Mouse (Mus musculus): ENCODE measurements around the gene Nabp2. TPM values are rescaled to one million over a fixed set of nuclear protein-coding genes. Genes with fewer than 3 reads are reported as not detected.

Nabp2 gene
- polyA plus RNA-seq, 1 experiment, result 93.0 TPM

GRCm38 (mm10) chr10:128370601-128371000 lies 40.7 kb downstream of the Nabp2 start:
- H3K79me2 ChIP-seq (ENCODE audit: control insufficient read depth, insufficient read depth), result no peaks in the 10 kb centered on the region
- H3K27me3 ChIP-seq (ENCODE audit: control insufficient read depth, insufficient read depth, insufficient read length), result no peaks in the 10 kb centered on the region
- no peak overlapping the region for H3K4me3 ChIP-seq (ENCODE audit: insufficient read depth, poor library complexity, severe bottlenecking)
- H3K79me3 ChIP-seq (ENCODE audit: low read depth), result no peaks in the 10 kb centered on the region
- no peak overlapping the region for H3ac ChIP-seq (ENCODE audit: control insufficient read depth, insufficient read length, low read depth)
- no peaks in the 10 kb centered on the region for H3K36me3 ChIP-seq (ENCODE audit: control insufficient read depth, insufficient read depth)
- TF ChIP-seq USF1 (IDR thresholded peaks at IDR 0.05; ENCODE audit: low read depth), result no peak

DNA sequence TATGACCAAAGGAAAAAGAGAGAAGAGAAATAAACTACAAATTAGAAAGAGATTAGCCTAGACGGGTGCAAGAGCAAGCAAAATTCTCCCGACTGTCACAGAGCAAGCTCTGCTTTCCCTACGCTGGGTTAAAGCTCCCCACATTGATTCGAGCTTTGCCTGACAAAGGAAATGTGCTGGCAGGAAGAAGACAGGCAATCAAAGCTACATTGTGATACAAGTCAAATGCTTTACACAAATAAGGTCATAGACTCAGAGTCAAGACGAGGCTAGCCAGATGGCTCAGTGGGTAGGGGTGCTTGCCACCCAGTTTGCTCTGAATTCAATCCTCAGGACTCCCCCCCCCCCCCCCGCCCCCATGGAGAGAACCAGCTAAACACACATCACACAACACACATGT lies 41.3 kb downstream of the Nabp2 start:
- TF ChIP-seq MAX (IDR thresholded peaks at IDR 0.05), result no peak
- TF ChIP-seq MYOD1 (IDR thresholded peaks at IDR 0.05; ENCODE audit: control insufficient read depth, insufficient read length, low read depth), result no peak
- no peak for TF ChIP-seq MYOG (IDR thresholded peaks at IDR 0.05; ENCODE audit: control insufficient read depth, extremely low read depth, insufficient read length)
- no peak for TF ChIP-seq CTCF (IDR thresholded peaks at IDR 0.05; ENCODE audit: control insufficient read depth, insufficient read depth, insufficient read length)
- TF ChIP-seq USF1 (IDR thresholded peaks at IDR 0.05; ENCODE audit: low read depth), result no peak
- TF ChIP-seq FOSL1 (IDR thresholded peaks at IDR 0.05; ENCODE audit: insufficient read depth, low read length, poor library complexity, severe bottlenecking), result no peak
- no peak for TF ChIP-seq CEBPB (IDR thresholded peaks at IDR 0.05; ENCODE audit: low read depth)

DNA sequence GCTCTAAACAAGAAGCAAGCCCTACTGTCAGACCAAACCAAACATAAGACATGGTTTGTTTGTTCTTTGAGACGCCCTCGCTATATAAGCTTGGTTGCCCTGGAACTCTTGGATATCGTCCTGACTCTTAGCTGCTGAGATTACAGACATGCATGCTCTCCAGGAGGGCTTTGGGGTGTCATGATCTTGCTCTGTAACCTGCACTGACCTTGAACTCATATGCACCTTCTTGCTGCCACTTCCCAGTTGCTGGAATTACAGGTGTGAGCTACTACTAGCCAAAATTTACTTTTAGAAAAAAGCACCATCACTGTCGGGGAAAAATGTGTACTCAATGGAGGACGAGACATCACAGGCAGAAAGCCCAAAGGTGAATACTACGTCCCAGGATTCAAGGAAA lies 41.7 kb downstream of the Nabp2 start:
- H3K79me3 ChIP-seq (ENCODE audit: low read depth), result no peaks in the 10 kb centered on the region
- TF ChIP-seq MYOG (IDR thresholded peaks at IDR 0.05; ENCODE audit: control insufficient read depth, extremely low read depth, insufficient read length) (no peak), FOSL1 (IDR thresholded peaks at IDR 0.05; ENCODE audit: insufficient read depth, low read length, poor library complexity, severe bottlenecking) (no peak), USF1 (IDR thresholded peaks at IDR 0.05; ENCODE audit: low read depth) (no peak), MAX (IDR thresholded peaks at IDR 0.05) (no peak), CEBPB (IDR thresholded peaks at IDR 0.05; ENCODE audit: low read depth) (no peak), MYOD1 (IDR thresholded peaks at IDR 0.05; ENCODE audit: control insufficient read depth, insufficient read length, low read depth) (no peak), CTCF (IDR thresholded peaks at IDR 0.05; ENCODE audit: control insufficient read depth, insufficient read depth, insufficient read length) (no peak)
- H3K4me3 ChIP-seq (ENCODE audit: insufficient read depth, poor library complexity, severe bottlenecking), result no peak overlapping the region
- no peaks in the 10 kb centered on the region for H3K79me2 ChIP-seq (ENCODE audit: control insufficient read depth, insufficient read depth)
- no peaks in the 10 kb centered on the region for H3K27me3 ChIP-seq (ENCODE audit: control insufficient read depth, insufficient read depth, insufficient read length)
- H3K36me3 ChIP-seq (ENCODE audit: control insufficient read depth, insufficient read depth), result peaks cover 9% of the 10 kb centered on the region
- H3ac ChIP-seq (ENCODE audit: control insufficient read depth, insufficient read length, low read depth), result no peak overlapping the region

More for the DNA sequence above, 41.3 kb downstream of the Nabp2 start:
- H3K79me2 ChIP-seq (ENCODE audit: control insufficient read depth, insufficient read depth), result no peaks in the 10 kb centered on the region
- peaks cover 5% of the 10 kb centered on the region for H3K36me3 ChIP-seq (ENCODE audit: control insufficient read depth, insufficient read depth)
- no peaks in the 10 kb centered on the region for H3K27me3 ChIP-seq (ENCODE audit: control insufficient read depth, insufficient read depth, insufficient read length)
- H3ac ChIP-seq (ENCODE audit: control insufficient read depth, insufficient read length, low read depth), result no peak overlapping the region
- H3K4me3 ChIP-seq (ENCODE audit: insufficient read depth, poor library complexity, severe bottlenecking), result no peak overlapping the region
- no peaks in the 10 kb centered on the region for H3K79me3 ChIP-seq (ENCODE audit: low read depth)

DNA sequence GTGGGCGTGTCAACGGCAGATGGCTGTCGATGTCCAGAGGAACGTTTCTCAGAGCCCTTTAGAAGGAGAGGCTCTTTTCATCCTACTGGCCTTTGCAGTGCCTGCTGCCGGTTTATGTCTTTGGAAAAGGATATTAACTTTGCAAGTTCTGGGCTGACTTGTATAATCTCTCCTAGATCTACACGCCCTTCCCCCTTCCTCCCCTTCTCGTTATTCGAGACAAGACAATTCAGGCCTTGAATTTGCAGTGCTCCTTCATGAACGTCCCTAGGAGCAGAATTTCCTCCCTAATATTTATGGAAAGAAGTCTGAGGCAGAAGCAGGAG lies 42.1 kb downstream of the Nabp2 start:
- Histone ChIP-seq H3K79me3 (ENCODE audit: low read depth) (no peaks in the 10 kb centered on the region), H3K27me3 (ENCODE audit: control insufficient read depth, insufficient read depth, insufficient read length) (no peaks in the 10 kb centered on the region), H3K79me2 (ENCODE audit: control insufficient read depth, insufficient read depth) (no peaks in the 10 kb centered on the region), H3K36me3 (ENCODE audit: control insufficient read depth, insufficient read depth) (peaks cover 13% of the 10 kb centered on the region), H3ac (ENCODE audit: control insufficient read depth, insufficient read length, low read depth) (peak overlapping the region; percentile 59), H3K4me3 (ENCODE audit: insufficient read depth, poor library complexity, severe bottlenecking) (peak overlapping the region; percentile 42)
- TF ChIP-seq MYOD1 (IDR thresholded peaks at IDR 0.05; ENCODE audit: control insufficient read depth, insufficient read length, low read depth), result no peak
- no peak for TF ChIP-seq MYOG (IDR thresholded peaks at IDR 0.05; ENCODE audit: control insufficient read depth, extremely low read depth, insufficient read length)
- no peak for TF ChIP-seq MAX (IDR thresholded peaks at IDR 0.05)
- TF ChIP-seq USF1 (IDR thresholded peaks at IDR 0.05; ENCODE audit: low read depth), result no peak
- TF ChIP-seq CTCF (IDR thresholded peaks at IDR 0.05; ENCODE audit: control insufficient read depth, insufficient read depth, insufficient read length), result no peak
- TF ChIP-seq FOSL1 (IDR thresholded peaks at IDR 0.05; ENCODE audit: insufficient read depth, low read length, poor library complexity, severe bottlenecking), result no peak
- TF ChIP-seq CEBPB (IDR thresholded peaks at IDR 0.05; ENCODE audit: low read depth), result no peak

- TF ChIP-seq USF1 (IDR thresholded peaks at IDR 0.05; ENCODE audit: low read depth) (peak; percentile 14), MAX (IDR thresholded peaks at IDR 0.05) (peak; percentile 76), FOSL1 (IDR thresholded peaks at IDR 0.05; ENCODE audit: insufficient read depth, low read length, poor library complexity, severe bottlenecking) (no peak)
- no peaks in the 10 kb centered on the region for H3K79me3 ChIP-seq (ENCODE audit: low read depth)
- peak within 1 kb of the TSS; percentile 42 for H3K4me3 ChIP-seq (ENCODE audit: insufficient read depth, poor library complexity, severe bottlenecking)
- H3K27me3 ChIP-seq (ENCODE audit: control insufficient read depth, insufficient read depth, insufficient read length), result no peaks in the 10 kb centered on the region
- H3ac ChIP-seq (ENCODE audit: control insufficient read depth, insufficient read length, low read depth), result peak within 1 kb of the TSS; percentile 83
- peaks cover 19% of the 10 kb centered on the region for H3K36me3 ChIP-seq (ENCODE audit: control insufficient read depth, insufficient read depth)
- no peaks in the 10 kb centered on the region for H3K79me2 ChIP-seq (ENCODE audit: control insufficient read depth, insufficient read depth)
Observed at GRCm38 (mm10) chr10:128368402-128369217, 42.7 kb downstream of the Nabp2 start, which contains the start of gene Coq10a. TSS of gene Coq10a (minus strand) at chr10:128368997.

- no peak for TF ChIP-seq USF1 (IDR thresholded peaks at IDR 0.05; ENCODE audit: low read depth)
- TF ChIP-seq CTCF (IDR thresholded peaks at IDR 0.05; ENCODE audit: control insufficient read depth, insufficient read depth, insufficient read length), result no peak
- TF ChIP-seq CEBPB (IDR thresholded peaks at IDR 0.05; ENCODE audit: low read depth), result no peak
- no peak for TF ChIP-seq MYOD1 (IDR thresholded peaks at IDR 0.05; ENCODE audit: control insufficient read depth, insufficient read length, low read depth)
- no peak for TF ChIP-seq MYOG (IDR thresholded peaks at IDR 0.05; ENCODE audit: control insufficient read depth, extremely low read depth, insufficient read length)
- TF ChIP-seq FOSL1 (IDR thresholded peaks at IDR 0.05; ENCODE audit: insufficient read depth, low read length, poor library complexity, severe bottlenecking), result no peak
- TF ChIP-seq MAX (IDR thresholded peaks at IDR 0.05), result no peak
- no peaks in the 10 kb centered on the region for H3K27me3 ChIP-seq (ENCODE audit: control insufficient read depth, insufficient read depth, insufficient read length)
- no peaks in the 10 kb centered on the region for H3K79me2 ChIP-seq (ENCODE audit: control insufficient read depth, insufficient read depth)
- H3K36me3 ChIP-seq (ENCODE audit: control insufficient read depth, insufficient read depth), result peaks cover 25% of the 10 kb centered on the region
- peak overlapping the region; percentile 42 for H3K4me3 ChIP-seq (ENCODE audit: insufficient read depth, poor library complexity, severe bottlenecking)
- H3ac ChIP-seq (ENCODE audit: control insufficient read depth, insufficient read length, low read depth), result peak overlapping the region; percentile 83
- no peaks in the 10 kb centered on the region for H3K79me3 ChIP-seq (ENCODE audit: low read depth)
Observed at GRCm38 (mm10) chr10:128367899-128368401, 43.3 kb downstream of the Nabp2 start.
